Mouse (Mus musculus) spleen, postnatal 0 days (tissue): ENCODE data around the gene Ifngr1. TPM values are rescaled to one million over a fixed set of nuclear protein-coding genes. Genes with fewer than 3 reads are reported as not detected.

ENCODE experiments used
- polyA plus RNA-seq: library from polyadenylated mRNA; unstranded; fragments of >200 nt; fragmentation: Nextera tagmentation; extraction: Ambion mirVana; gene quantifications from 2 replicates; pipeline ENCODE4 v1.2.1, GENCODE M21; 2015

The Ifngr1 gene
- 74.0 and 92.6 TPM in 2 replicates for polyA plus RNA-seq

GRCm38 (mm10) chr10:19591641-19592441 lies at the start of gene Ifngr1:
Ifngr1 (plus strand) TSS chr10:19591949.

GRCm38 (mm10) chr10:19621408-19622048 lies 29.8 kb downstream of the Ifngr1 start, which contains the start of gene Il22ra2:
Il22ra2 (plus strand) TSS chr10:19621998.

Other genes with a start within 250 kb of the Ifngr1 start
- not detected in 2 replicates for gene Olig3, start 235.4 kb upstream of the Ifngr1 start, polyA plus RNA-seq
- gene Il22ra2, start 30.0 kb downstream of the Ifngr1 start, polyA plus RNA-seq = 0.05 and 0.13 TPM in 2 replicates
- 0.33 and 0.47 TPM in 2 replicates for gene Il20ra, start 120.6 kb downstream of the Ifngr1 start, polyA plus RNA-seq